Mouse (Mus musculus) myocyte (in vitro differentiated cells): ENCODE results near the gene Emg1. TPM values are rescaled to one million over a fixed set of nuclear protein-coding genes. Genes with fewer than 3 reads are reported as not detected.

Source experiments
- H3K27me3 ChIP-seq: one replicate; pipeline ENCODE4 v1.6.1; 2011; ENCODE audit not compliant: control insufficient read depth, insufficient read depth, insufficient read length
- H3K36me3 ChIP-seq: one replicate; pipeline ENCODE4 v1.6.1; 2011; ENCODE audit not compliant: control insufficient read depth, insufficient read depth
- H3K4me2 ChIP-seq: one replicate; pipeline ENCODE4 v1.6.1; 2011; ENCODE audit warnings: low read depth, control low read depth
- H3K4me3 ChIP-seq: one replicate; pipeline ENCODE4 v1.5.1; 2011; ENCODE audit warnings: mild to moderate bottlenecking, control low read depth, moderate library complexity
- H3K79me2 ChIP-seq: one replicate; pipeline ENCODE4 v1.6.1; 2011; ENCODE audit not compliant: control insufficient read depth, insufficient read depth
- H3ac ChIP-seq: one replicate; pipeline ENCODE4 v1.6.1; 2011; ENCODE audit not compliant: control insufficient read depth, insufficient read length
- CEBPB ChIP-seq: IDR thresholded peaks from 2 replicates; pipeline ENCODE4 v1.6.1; 2011; ENCODE audit warnings: mild to moderate bottlenecking, moderate library complexity; ENCODE audit not compliant: poor library complexity, insufficient read depth, severe bottlenecking
- E2F4 ChIP-seq: IDR thresholded peaks from one replicate; pipeline ENCODE4 v1.6.1; 2011; ENCODE audit warnings: mild to moderate bottlenecking, control low read depth, moderate library complexity; ENCODE audit not compliant: insufficient read depth
- MAX ChIP-seq: IDR thresholded peaks from one replicate; pipeline ENCODE4 v1.6.1; 2011; ENCODE audit warnings: low read depth, mild to moderate bottlenecking, control low read depth
- MYOD1 ChIP-seq, 3 experiments: IDR thresholded peaks; one replicate each; pipeline ENCODE4 v1.6.1; 2011; ENCODE audit warnings: control low read depth in 2 of 3, low read depth in 2 of 3, mild to moderate bottlenecking in 2 of 3, moderate library complexity in 1 of 3; ENCODE audit not compliant: insufficient read length in 2 of 3, control insufficient read depth in 1 of 3
- MYOG ChIP-seq, 3 experiments: IDR thresholded peaks; one replicate each; pipeline ENCODE4 v1.6.1; 2011; ENCODE audit warnings: control low read depth in 2 of 3, low read depth in 2 of 3, mild to moderate bottlenecking in 2 of 3; ENCODE audit not compliant: insufficient read length in 2 of 3, control insufficient read depth in 1 of 3, insufficient read depth in 1 of 3
- POLR2A ChIP-seq: IDR thresholded peaks from one replicate; pipeline ENCODE4 v1.6.1; 2011; ENCODE audit warnings: low read depth, mild to moderate bottlenecking, control low read depth, moderate library complexity; ENCODE audit not compliant: insufficient read length
- POLR2AphosphoS2 ChIP-seq: IDR thresholded peaks from one replicate; pipeline ENCODE4 v1.6.1; 2011; ENCODE audit warnings: low read depth, control low read depth; ENCODE audit not compliant: insufficient read length
- REST ChIP-seq: IDR thresholded peaks from one replicate; pipeline ENCODE4 v1.6.1; 2011; ENCODE audit warnings: mild to moderate bottlenecking, control low read depth, moderate library complexity; ENCODE audit not compliant: insufficient read depth, insufficient read length
- SRF ChIP-seq: IDR thresholded peaks from one replicate; pipeline ENCODE4 v1.6.1; 2011; ENCODE audit warnings: low read depth; ENCODE audit not compliant: control insufficient read depth, insufficient read length
- TCF12 ChIP-seq: IDR thresholded peaks from one replicate; pipeline ENCODE4 v1.6.1; 2011; ENCODE audit warnings: mild to moderate bottlenecking, control low read depth; ENCODE audit not compliant: poor library complexity, insufficient read depth, severe bottlenecking
- TCF3 ChIP-seq: IDR thresholded peaks from one replicate; pipeline ENCODE4 v1.6.1; 2011; ENCODE audit warnings: low read depth, control low read depth; ENCODE audit not compliant: insufficient read length
- USF1 ChIP-seq: IDR thresholded peaks from one replicate; pipeline ENCODE4 v1.6.1; 2011; ENCODE audit warnings: low read depth, mild to moderate bottlenecking, control low read depth, moderate library complexity
- polyA plus RNA-seq: library from polyadenylated mRNA; unstranded; fragments of >200 nt; fragmentation: generic; extraction: Trizol; gene quantifications from one replicate; pipeline ENCODE4 v1.2.1, GENCODE M21; 2012; ENCODE audit warnings: missing spikeins

Emg1 gene
- polyA plus RNA-seq, 1 experiment, result 103 TPM

DNA sequence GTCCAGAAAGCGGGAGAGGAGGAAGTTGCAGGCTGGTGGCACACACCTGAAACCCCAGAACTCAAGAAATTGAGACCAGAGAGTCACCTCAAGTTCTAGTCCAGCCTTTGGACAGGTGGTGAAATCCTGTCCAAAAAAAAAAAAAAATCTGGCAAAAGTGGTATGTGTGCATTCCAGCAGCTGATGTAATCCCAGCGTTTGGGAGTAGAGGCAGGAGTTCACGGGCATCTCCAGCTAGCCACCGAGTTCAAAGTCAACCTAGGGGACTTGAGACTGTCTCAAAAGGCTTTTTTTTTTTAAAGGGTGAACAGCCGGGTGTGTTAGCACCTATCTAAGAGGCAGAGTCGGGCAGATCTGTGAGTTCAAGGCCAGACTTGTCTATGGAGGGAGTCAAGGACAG is 35.8 kb downstream of the Emg1 start:
- no peak overlapping the region for H3ac ChIP-seq
- H3K4me3 ChIP-seq, result no peak overlapping the region
- no peak for TF ChIP-seq MYOD1 (IDR thresholded peaks at IDR 0.05; ENCODE audit: control insufficient read depth in 1 of 3, insufficient read length in 2 of 3, low read depth in 2 of 3)
- TF ChIP-seq MAX, result no peak
- TF ChIP-seq REST, result no peak
- TF ChIP-seq SRF, result no peak
- no peak for TF ChIP-seq USF1
- no peak for TF ChIP-seq TCF12
- TF ChIP-seq E2F4, result no peak
- TF ChIP-seq TCF3, result no peak
- no peak for TF ChIP-seq POLR2A
- TF ChIP-seq MYOG (IDR thresholded peaks at IDR 0.05; ENCODE audit: control insufficient read depth in 1 of 3, insufficient read depth in 1 of 3, insufficient read length in 2 of 3, low read depth in 2 of 3), result no peak
- peaks cover 8% of the 10 kb centered on the region for H3K36me3 ChIP-seq
- no peak overlapping the region for H3K4me2 ChIP-seq
- H3K27me3 ChIP-seq, result no peaks in the 10 kb centered on the region
- H3K79me2 ChIP-seq, result peaks cover 16% of the 10 kb centered on the region

- TF ChIP-seq SRF, result no peak
- no peak for TF ChIP-seq USF1
- no peak for TF ChIP-seq E2F4
- TF ChIP-seq POLR2A, result no peak
- no peak for TF ChIP-seq TCF12
- no peak for TF ChIP-seq MYOG (IDR thresholded peaks at IDR 0.05; ENCODE audit: control insufficient read depth in 1 of 3, insufficient read depth in 1 of 3, insufficient read length in 2 of 3, low read depth in 2 of 3)
- TF ChIP-seq TCF3, result no peak
- TF ChIP-seq MYOD1 (IDR thresholded peaks at IDR 0.05; ENCODE audit: control insufficient read depth in 1 of 3, insufficient read length in 2 of 3, low read depth in 2 of 3), result no peak
- no peak for TF ChIP-seq REST
- no peak for TF ChIP-seq POLR2AphosphoS2
- TF ChIP-seq CEBPB, result no peak
- no peak for TF ChIP-seq MAX
- H3ac ChIP-seq, result no peak overlapping the region
- H3K36me3 ChIP-seq, result peaks cover 8% of the 10 kb centered on the region
- no peak overlapping the region for H3K4me2 ChIP-seq
- H3K79me2 ChIP-seq, result peaks cover 25% of the 10 kb centered on the region
- no peak overlapping the region for H3K4me3 ChIP-seq
- no peaks in the 10 kb centered on the region for H3K27me3 ChIP-seq
These were observed 37.4 kb downstream of the Emg1 start for GRCm38 (mm10) chr6:124674591-124674990.

GRCm38 (mm10) chr6:124673619-124674018 is 38.4 kb downstream of the Emg1 start:
- Histone ChIP-seq H3K27me3 (no peaks in the 10 kb centered on the region), H3ac (no peak overlapping the region), H3K79me2 (peaks cover 25% of the 10 kb centered on the region), H3K36me3 (peaks cover 8% of the 10 kb centered on the region), H3K4me3 (no peak overlapping the region), H3K4me2 (no peak overlapping the region)
- TF ChIP-seq E2F4 (no peak), TCF12 (no peak), SRF (no peak), REST (no peak), MYOD1 (IDR thresholded peaks at IDR 0.05; ENCODE audit: control insufficient read depth in 1 of 3, insufficient read length in 2 of 3, low read depth in 2 of 3) (no peak), POLR2AphosphoS2 (no peak), USF1 (no peak), CEBPB (no peak), TCF3 (no peak), POLR2A (no peak), MAX (no peak), MYOG (IDR thresholded peaks at IDR 0.05; ENCODE audit: control insufficient read depth in 1 of 3, insufficient read depth in 1 of 3, insufficient read length in 2 of 3, low read depth in 2 of 3) (no peak)

DNA sequence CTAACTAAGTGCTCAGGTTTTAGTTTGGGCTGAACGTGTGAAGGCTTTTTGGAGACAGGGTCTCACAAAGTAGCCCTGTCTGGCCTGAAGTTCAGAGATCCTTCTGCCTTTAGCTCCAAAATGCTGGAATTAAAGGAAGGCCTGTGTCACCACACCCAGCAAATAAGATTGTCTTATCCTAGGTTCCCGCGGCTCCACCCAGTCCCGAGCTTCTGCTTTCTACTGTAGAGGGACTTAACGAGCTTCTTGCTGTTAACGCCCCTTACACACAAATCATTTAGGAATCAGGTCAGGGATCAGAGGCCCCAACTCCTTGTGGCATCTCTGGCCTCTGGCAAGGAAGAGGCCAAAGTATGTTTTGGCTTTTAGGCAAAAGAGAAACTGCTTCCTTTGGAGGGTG is 39.9 kb downstream of the Emg1 start:
- Histone ChIP-seq H3K79me2 (peaks cover 25% of the 10 kb centered on the region), H3K36me3 (peaks cover 8% of the 10 kb centered on the region), H3K27me3 (no peaks in the 10 kb centered on the region), H3ac (no peak overlapping the region), H3K4me2 (no peak overlapping the region), H3K4me3 (no peak overlapping the region)
- TF ChIP-seq MYOD1 (IDR thresholded peaks at IDR 0.05; ENCODE audit: control insufficient read depth in 1 of 3, insufficient read length in 2 of 3, low read depth in 2 of 3) (no peak), USF1 (no peak), MYOG (IDR thresholded peaks at IDR 0.05; ENCODE audit: control insufficient read depth in 1 of 3, insufficient read depth in 1 of 3, insufficient read length in 2 of 3, low read depth in 2 of 3) (no peak), MAX (no peak), SRF (no peak), POLR2A (no peak), E2F4 (no peak), TCF12 (no peak), CEBPB (no peak), TCF3 (no peak), REST (no peak), POLR2AphosphoS2 (no peak)
